Comparison of ENCODE assay signal across 23 mouse cellular contexts in the genomic region with DNA sequence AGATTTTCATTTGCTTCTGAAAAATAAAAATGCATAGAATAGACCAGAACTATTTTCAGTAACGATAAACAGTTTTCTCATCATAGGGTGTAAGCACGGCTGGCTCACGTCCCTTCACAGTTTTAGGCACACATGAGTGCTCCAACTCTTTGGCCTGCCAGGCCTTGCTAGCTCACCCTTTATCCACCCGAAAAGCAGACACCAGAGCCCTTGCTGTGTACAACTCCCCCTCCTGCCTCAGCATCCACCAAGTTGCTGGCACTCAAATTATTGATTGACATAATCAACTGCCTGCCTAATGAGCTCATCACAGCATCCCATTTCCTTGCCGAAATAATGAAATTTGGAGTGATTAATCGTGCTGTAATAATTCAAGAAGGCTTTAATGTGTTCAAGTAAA.
DNase-seq lines count a peak whose midpoint lies in the region; ATAC-seq and TF ChIP-seq lines count a peak whose summit lies in the region.
"Had no signal": no experiment of that assay in that cellular context is flagged by ENCODE, and none has a peak within 500 bp of the region (broad histone marks: within the 10 kb centered on the region; RNA-seq: fewer than 3 reads in every experiment).

No protein-coding gene starts in this region.

- no peak for DNase-seq in forebrain, embryonic 11.5 days (ENCODE audit: low spot score)
- no peak for DNase-seq in neural tube, embryonic 10.5 days (ENCODE audit: extremely low spot score, low spot score)
- peak; percentile 33 for DNase-seq in brain, embryonic 14.5 days (ENCODE audit: low read depth)
- DNase-seq in kidney, postnatal 25 days: no peak
- DNase-seq: adrenal gland, postnatal 10 days; adrenal gland, postnatal 36 days; cerebellum, adult 11-12 months; cerebellum, postnatal 14 days; gastrocnemius, postnatal 10 days; gastrocnemius, postnatal 36 days; heart, adult 2 months; heart, postnatal 14 days; heart, postnatal 4 days had no signal

- TF ChIP-seq CTCF in brain, embryonic 14.5 days (IDR thresholded peaks at IDR 0.05; ENCODE audit: borderline replicate concordance, extremely low read depth, insufficient read depth, insufficient read length): no peak

- H3K9ac ChIP-seq in forebrain, embryonic 15.5 days (replicated peaks): no peak overlapping the region
- no peak overlapping the region for H3K9ac ChIP-seq in forebrain, embryonic 11.5 days (ENCODE audit: low read length)
- no peak overlapping the region for H3K9ac ChIP-seq in hindbrain, embryonic 15.5 days
- no peak overlapping the region for H3K9ac ChIP-seq in hindbrain, embryonic 12.5 days
- H3K9ac ChIP-seq in neural tube, embryonic 14.5 days (replicated peaks; ENCODE audit: low read depth, low read length): no peak overlapping the region
- H3K9ac ChIP-seq: forebrain, embryonic 12.5 days; heart, embryonic 13.5 days had no signal

- H3K4me1 ChIP-seq in forebrain, embryonic 15.5 days: peaks cover 5% of the 10 kb centered on the region
- H3K4me1 ChIP-seq in forebrain, embryonic 11.5 days (replicated peaks; ENCODE audit: control insufficient read depth, insufficient read depth, low read length): no peaks in the 10 kb centered on the region
- peaks cover 4% of the 10 kb centered on the region; the same call in 1 of the 2 replicates for H3K4me1 ChIP-seq in hindbrain, embryonic 15.5 days (replicated peaks)
- peaks cover 6% of the 10 kb centered on the region; the same call in 1 of the 2 replicates for H3K4me1 ChIP-seq in hindbrain, embryonic 12.5 days
- 0 out of 2 replicates have a peak, but pooled peaks cover 4% of the 10 kb centered on the region for H3K4me1 ChIP-seq in neural tube, embryonic 14.5 days (ENCODE audit: control insufficient read depth, insufficient read depth, low read length)
- H3K4me1 ChIP-seq: heart, embryonic 10.5 days; heart, embryonic 13.5 days had no signal

- no peak overlapping the region for H3K4me2 ChIP-seq in forebrain, embryonic 15.5 days (replicated peaks)
- H3K4me2 ChIP-seq in forebrain, embryonic 11.5 days (ENCODE audit: low read depth, low read length, severe bottlenecking): no peak overlapping the region
- H3K4me2 ChIP-seq in hindbrain, embryonic 15.5 days: no peak overlapping the region
- no peak overlapping the region for H3K4me2 ChIP-seq in hindbrain, embryonic 12.5 days (replicated peaks)
- H3K4me2 ChIP-seq in neural tube, embryonic 14.5 days (ENCODE audit: low read depth, low read length): no peak overlapping the region
- H3K4me2 ChIP-seq: forebrain, embryonic 12.5 days; heart, embryonic 13.5 days had no signal

- no peaks in the 10 kb centered on the region for H3K9me3 ChIP-seq in forebrain, embryonic 15.5 days
- H3K9me3 ChIP-seq in forebrain, embryonic 11.5 days (ENCODE audit: control insufficient read depth, low read length): no peaks in the 10 kb centered on the region
- H3K9me3 ChIP-seq in hindbrain, embryonic 15.5 days: no peaks in the 10 kb centered on the region
- no peaks in the 10 kb centered on the region for H3K9me3 ChIP-seq in hindbrain, embryonic 12.5 days (replicated peaks)
- H3K9me3 ChIP-seq in neural tube, embryonic 14.5 days (ENCODE audit: control insufficient read depth, low read length): no peaks in the 10 kb centered on the region
- H3K9me3 ChIP-seq: forebrain, embryonic 12.5 days; heart, embryonic 10.5 days; heart, embryonic 13.5 days had no signal

- WGBS in forebrain, embryonic 15.5 days: 45% methylated on average over 6 of the region's 6 CpGs
- 82% methylated on average over 6 of the region's 6 CpGs for WGBS in forebrain, embryonic 11.5 days
- 66% methylated on average over 6 of the region's 6 CpGs for WGBS in hindbrain, embryonic 15.5 days
- 84% methylated on average over 6 of the region's 6 CpGs for whole genome bisulfite sequencing in hindbrain, embryonic 12.5 days
- WGBS in neural tube, embryonic 14.5 days: 73% methylated on average over 6 of the region's 6 CpGs

- no peak overlapping the region for H3K4me3 ChIP-seq in forebrain, embryonic 15.5 days
- no peak overlapping the region for H3K4me3 ChIP-seq in forebrain, embryonic 11.5 days (ENCODE audit: low read depth, low read length)
- no peak overlapping the region for H3K4me3 ChIP-seq in hindbrain, embryonic 15.5 days
- no peak overlapping the region for H3K4me3 ChIP-seq in hindbrain, embryonic 12.5 days
- no peak overlapping the region for H3K4me3 ChIP-seq in neural tube, embryonic 14.5 days (ENCODE audit: low read depth, low read length)
- H3K4me3 ChIP-seq: forebrain, embryonic 12.5 days; heart, adult 2 months; heart, embryonic 10.5 days; heart, embryonic 13.5 days had no signal

- TF ChIP-seq POLR2A in brain, embryonic 14.5 days (IDR thresholded peaks at IDR 0.05; ENCODE audit: borderline replicate concordance, extremely low read depth, insufficient read depth, insufficient read length, poor library complexity, severe bottlenecking): no peak

- ATAC-seq in forebrain, embryonic 15.5 days (replicated peaks): 0 out of 2 replicates have a peak, but pooled peaks have one; percentile 38
- ATAC-seq in forebrain, embryonic 11.5 days (replicated peaks; ENCODE audit: low FRiP score): no peak
- ATAC-seq in hindbrain, embryonic 15.5 days (ENCODE audit: low FRiP score, low read depth): 0 out of 2 replicates have a peak, but pooled peaks have one; percentile 23
- ATAC-seq in hindbrain, embryonic 12.5 days (ENCODE audit: low FRiP score): no peak
- peak; percentile 60; the same call in 1 of the 2 replicates for ATAC-seq in neural tube, embryonic 14.5 days (ENCODE audit: low read depth)
- ATAC-seq: inflammation-experienced regulatory T-cells, adult 6 months had no signal

- no peaks in the 10 kb centered on the region for H3K27me3 ChIP-seq in forebrain, embryonic 15.5 days
- no peaks in the 10 kb centered on the region for H3K27me3 ChIP-seq in forebrain, embryonic 11.5 days (ENCODE audit: control insufficient read depth, insufficient read depth, low read length)
- no peaks in the 10 kb centered on the region for H3K27me3 ChIP-seq in hindbrain, embryonic 15.5 days
- no peaks in the 10 kb centered on the region for H3K27me3 ChIP-seq in hindbrain, embryonic 12.5 days
- H3K27me3 ChIP-seq in neural tube, embryonic 14.5 days (ENCODE audit: control insufficient read depth, insufficient read depth, low read length): no peaks in the 10 kb centered on the region
- H3K27me3 ChIP-seq: forebrain, embryonic 12.5 days; heart, embryonic 13.5 days; Patski had no signal

- H3K27ac ChIP-seq in forebrain, embryonic 15.5 days (replicated peaks): no peak overlapping the region
- no peak overlapping the region for H3K27ac ChIP-seq in forebrain, embryonic 11.5 days (ENCODE audit: low read depth, low read length)
- no peak overlapping the region for H3K27ac ChIP-seq in hindbrain, embryonic 15.5 days (replicated peaks)
- H3K27ac ChIP-seq in hindbrain, embryonic 12.5 days: no peak overlapping the region
- no peak overlapping the region for H3K27ac ChIP-seq in neural tube, embryonic 14.5 days (ENCODE audit: low read depth, low read length)
- H3K27ac ChIP-seq: forebrain, embryonic 12.5 days; heart, adult 2 months; heart, embryonic 10.5 days; heart, embryonic 13.5 days; hindbrain, postnatal 0 days had no signal

- H3K36me3 ChIP-seq in forebrain, embryonic 15.5 days: no peaks in the 10 kb centered on the region
- no peaks in the 10 kb centered on the region for H3K36me3 ChIP-seq in forebrain, embryonic 11.5 days (ENCODE audit: control insufficient read depth, insufficient read depth, low read length)
- H3K36me3 ChIP-seq in hindbrain, embryonic 15.5 days: no peaks in the 10 kb centered on the region
- no peaks in the 10 kb centered on the region for H3K36me3 ChIP-seq in hindbrain, embryonic 12.5 days
- no peaks in the 10 kb centered on the region for H3K36me3 ChIP-seq in neural tube, embryonic 14.5 days (ENCODE audit: control insufficient read depth, insufficient read depth, low read length)
- H3K36me3 ChIP-seq: forebrain, embryonic 12.5 days; heart, embryonic 10.5 days; heart, embryonic 13.5 days had no signal

Comparison
In these comparisons a context has a peak if more than half of its experiments do, and no peak if none do; other contexts are left out.
1. ATAC-seq: peak in forebrain, embryonic 15.5 days (single experiment), hindbrain, embryonic 15.5 days (single experiment) and neural tube, embryonic 14.5 days (single experiment); none in forebrain, embryonic 11.5 days (single experiment) and hindbrain, embryonic 12.5 days (single experiment).